Mouse (Mus musculus) C2C12 (cell line): ENCODE measurements around the gene C1galt1c1.

Source experiments
- CEBPB ChIP-seq: IDR thresholded peaks from one replicate; pipeline ENCODE4 v1.6.1; 2011; ENCODE audit warnings: low read depth, mild to moderate bottlenecking, control low read depth, moderate library complexity
- CTCF ChIP-seq: IDR thresholded peaks from one replicate; pipeline ENCODE4 v1.5.1; 2011; ENCODE audit not compliant: control insufficient read depth, insufficient read depth, insufficient read length
- USF1 ChIP-seq: IDR thresholded peaks from one replicate; pipeline ENCODE4 v1.6.1; 2011; ENCODE audit warnings: low read depth, mild to moderate bottlenecking, control low read depth, moderate library complexity

DNA sequence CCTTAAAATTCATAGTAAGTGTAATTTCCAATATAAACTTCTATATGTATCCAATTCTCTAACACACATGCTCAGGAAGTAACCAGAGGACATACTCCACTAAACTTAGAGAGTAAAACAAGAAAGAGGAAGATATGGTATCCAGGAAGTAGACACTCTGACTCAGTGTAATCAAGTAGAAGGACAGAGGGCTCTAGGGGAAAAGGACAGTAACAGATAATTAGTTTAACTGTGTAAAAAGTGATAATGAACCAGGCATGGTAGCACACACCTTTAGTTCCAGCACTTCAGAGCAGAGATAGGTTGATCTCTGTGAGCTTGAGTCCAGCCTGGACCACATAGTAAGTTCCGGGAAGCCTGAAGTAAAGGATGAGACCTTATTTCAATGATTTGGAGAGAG is 53.7 kb downstream of the C1galt1c1 start:
- TF ChIP-seq CTCF (no peak), CEBPB (no peak), USF1 (no peak)
